Mouse (Mus musculus) stomach, embryonic 14.5 days (tissue): ENCODE measurements around the gene Lrit2. TPM values are rescaled to one million over a fixed set of nuclear protein-coding genes. Genes with fewer than 3 reads are reported as not detected.
A peak's percentile ranks its signal among the peaks of the same experiment; 100 is the strongest.

ENCODE experiments used
- ATAC-seq: fragments of 200-750 bp; cut with Nextera tagmentation; 2 replicates; pipeline ENCODE4 v1.8.0; 2017; ENCODE audit warnings: low read depth, moderate TSS enrichment; ENCODE audit not compliant: insufficient number of reproducible peaks, insufficient read depth, low FRiP score
- H3K27ac ChIP-seq: fragments of 300-500 bp; sonication (generic); 2 replicates; pipeline ENCODE4 v1.5.1; 2014; ENCODE audit warnings: mild to moderate bottlenecking, low read length, moderate library complexity, mixed read lengths
- H3K27me3 ChIP-seq: fragments of 300-500 bp; sonication (generic); 2 replicates; pipeline ENCODE4 v1.6.1; 2014; ENCODE audit warnings: low read length, control low read depth, mixed read lengths; ENCODE audit not compliant: control insufficient read depth, insufficient read depth
- H3K36me3 ChIP-seq: fragments of 300-500 bp; sonication (generic); 2 replicates; pipeline ENCODE4 v1.6.1; 2014; ENCODE audit warnings: mild to moderate bottlenecking, control low read depth, low read length, moderate library complexity, mixed read lengths; ENCODE audit not compliant: control insufficient read depth, insufficient read depth
- H3K4me1 ChIP-seq: fragments of 300-500 bp; sonication (generic); 2 replicates; pipeline ENCODE4 v1.6.1; 2014; ENCODE audit warnings: low read length, control low read depth, mixed read lengths; ENCODE audit not compliant: control insufficient read depth, insufficient read depth
- H3K4me2 ChIP-seq: fragments of 300-500 bp; sonication (generic); replicated peaks from 2 replicates; pipeline ENCODE4 v1.6.1; 2014; ENCODE audit warnings: low read depth, low read length, control low read depth
- H3K4me3 ChIP-seq: fragments of 300-500 bp; sonication (generic); 2 replicates; pipeline ENCODE4 v1.5.1; 2014; ENCODE audit warnings: low read depth, low read length, control low read depth
- H3K9ac ChIP-seq: fragments of 300-500 bp; sonication (generic); replicated peaks from 2 replicates; pipeline ENCODE4 v1.6.1; 2014; ENCODE audit warnings: low read depth, mild to moderate bottlenecking, control low read depth, low read length, moderate library complexity, mixed read lengths
- H3K9me3 ChIP-seq: fragments of 300-500 bp; sonication (generic); 2 replicates; pipeline ENCODE4 v1.6.1; 2016; ENCODE audit warnings: low read depth, low read length, control low read depth; ENCODE audit not compliant: control insufficient read depth
- WGBS: fragments of 180-500 bp; shearing (Covaris S2); extraction: QIAGEN DNeasy Blood & Tissue Kit; methylation state at CpG from one replicate; pipeline ENCODE4 v1.1.7; 2014; 5-methylcytosine and 5-hydroxymethylcytosine counted together
- polyA plus RNA-seq: library from polyadenylated mRNA; unstranded; fragments of >200 nt; fragmentation: Nextera tagmentation; extraction: Ambion mirVana; gene quantifications from 2 replicates; pipeline ENCODE4 v1.2.1, GENCODE M21; 2014

The Lrit2 gene
- not detected in 2 replicates for polyA plus RNA-seq

- no peaks in the 10 kb centered on the region for H3K9me3 ChIP-seq
- no peak within 1 kb of the TSS for H3K27ac ChIP-seq
- H3K4me3 ChIP-seq, result no peak within 1 kb of the TSS
- WGBS, result 77% methylated on average over 5 of the region's 5 CpGs
- H3K9ac ChIP-seq, result no peak within 1 kb of the TSS
- H3K27me3 ChIP-seq, result no peaks in the 10 kb centered on the region
- no peak for ATAC-seq
- no peaks in the 10 kb centered on the region for H3K36me3 ChIP-seq
- H3K4me2 ChIP-seq, result no peak within 1 kb of the TSS
- H3K4me1 ChIP-seq, result no peaks in the 10 kb centered on the region
Measured at GRCm38 (mm10) chr14:37067629-37068028, at the start of gene Lrit2. Gene Lrit2, plus strand, starts transcription at chr14:37067929.

DNA sequence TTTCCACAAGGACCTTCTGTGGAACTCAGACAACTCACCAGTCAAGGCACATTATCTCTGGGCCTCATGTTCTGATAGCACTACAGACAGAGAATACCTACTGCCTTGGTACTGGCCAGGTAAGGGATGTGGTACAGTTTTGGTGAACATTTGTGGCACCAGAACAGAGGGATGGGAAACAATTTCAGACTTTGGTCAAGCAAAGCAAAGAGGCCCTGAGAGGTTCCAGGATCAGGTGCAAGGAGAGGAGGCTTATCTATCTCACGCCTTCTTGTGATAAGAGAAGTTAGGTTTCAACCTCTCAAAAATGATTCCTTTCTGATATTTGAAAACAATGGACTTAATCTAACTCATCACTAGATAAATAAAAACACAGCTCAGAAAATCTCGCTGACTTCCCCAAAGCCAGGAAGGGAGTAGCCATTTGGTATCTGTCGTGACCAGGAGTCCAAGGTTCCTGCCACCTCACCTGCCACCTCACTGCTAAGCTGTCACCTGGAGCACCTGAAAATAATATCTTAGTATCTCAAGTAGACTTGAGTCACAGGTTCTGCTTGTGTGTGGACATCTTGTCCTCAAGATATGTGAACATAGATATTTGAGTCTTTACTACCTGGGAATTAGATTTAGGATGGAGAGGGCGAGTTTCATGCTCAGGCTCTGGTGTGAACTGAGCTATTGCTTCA is 40.3 kb upstream of the Lrit2 start:
- no peak overlapping the region for H3K4me2 ChIP-seq
- WGBS, result 63% methylated on average over 4 of the region's 4 CpGs
- no peaks in the 10 kb centered on the region for H3K4me1 ChIP-seq
- H3K4me3 ChIP-seq, result no peak overlapping the region
- H3K9me3 ChIP-seq, result no peaks in the 10 kb centered on the region
- no peak for ATAC-seq
- no peaks in the 10 kb centered on the region for H3K36me3 ChIP-seq
- no peak overlapping the region for H3K9ac ChIP-seq
- no peaks in the 10 kb centered on the region for H3K27me3 ChIP-seq
- H3K27ac ChIP-seq, result no peak overlapping the region

DNA sequence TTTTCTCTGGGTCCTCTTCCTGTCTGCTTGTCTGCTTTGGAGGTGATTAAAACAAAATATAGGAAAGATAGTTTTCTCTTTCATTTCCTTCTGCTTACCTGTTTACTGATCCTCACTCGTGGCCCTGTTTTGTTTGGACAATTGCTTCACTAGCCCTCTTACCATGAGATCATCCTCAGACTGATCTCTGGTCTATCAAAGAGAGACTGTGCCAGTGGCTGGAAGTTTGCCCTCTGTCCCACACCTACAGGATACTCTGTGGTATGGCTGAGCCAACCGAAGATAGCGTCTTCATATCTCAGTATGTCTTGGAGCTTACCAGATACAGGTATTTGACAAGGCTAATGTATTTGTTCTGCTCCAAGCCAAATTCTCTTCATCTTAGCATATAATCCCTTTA is 39.8 kb upstream of the Lrit2 start:
- Histone ChIP-seq H3K9me3 (no peaks in the 10 kb centered on the region), H3K27ac (no peak overlapping the region), H3K4me3 (no peak overlapping the region), H3K4me1 (no peaks in the 10 kb centered on the region), H3K36me3 (no peaks in the 10 kb centered on the region), H3K4me2 (no peak overlapping the region), H3K27me3 (no peaks in the 10 kb centered on the region), H3K9ac (no peak overlapping the region)
- 92% methylated on average over 3 of the region's 3 CpGs for WGBS
- no peak for ATAC-seq

- H3K4me2 ChIP-seq, result no peak overlapping the region
- no peak for ATAC-seq
- H3K4me1 ChIP-seq, result no peaks in the 10 kb centered on the region
- WGBS, result 89% methylated on average over 3 of the region's 3 CpGs
- H3K27me3 ChIP-seq, result no peaks in the 10 kb centered on the region
- no peak overlapping the region for H3K4me3 ChIP-seq
- H3K27ac ChIP-seq, result no peak overlapping the region
- no peaks in the 10 kb centered on the region for H3K36me3 ChIP-seq
- no peaks in the 10 kb centered on the region for H3K9me3 ChIP-seq
- no peak overlapping the region for H3K9ac ChIP-seq
Measured at GRCm38 (mm10) chr14:37028555-37028954, 39.2 kb upstream of the Lrit2 start.

GRCm38 (mm10) chr14:37032481-37033104 is 35.1 kb upstream of the Lrit2 start:
- H3K4me1 ChIP-seq, result no peaks in the 10 kb centered on the region
- no peak overlapping the region for H3K4me3 ChIP-seq
- ATAC-seq, result 0 out of 2 replicates have a peak, but pooled peaks have one; percentile 42
- WGBS, result 60% methylated on average over 11 of the region's 11 CpGs
- no peaks in the 10 kb centered on the region for H3K36me3 ChIP-seq
- H3K9ac ChIP-seq, result no peak overlapping the region
- H3K9me3 ChIP-seq, result no peaks in the 10 kb centered on the region
- no peaks in the 10 kb centered on the region for H3K27me3 ChIP-seq
- H3K4me2 ChIP-seq, result no peak overlapping the region
- H3K27ac ChIP-seq, result no peak overlapping the region

GRCm38 (mm10) chr14:37033241-37033640 is 34.5 kb upstream of the Lrit2 start:
- Histone ChIP-seq H3K9me3 (no peaks in the 10 kb centered on the region), H3K36me3 (no peaks in the 10 kb centered on the region), H3K4me1 (no peaks in the 10 kb centered on the region), H3K9ac (no peak overlapping the region), H3K4me2 (no peak overlapping the region), H3K4me3 (no peak overlapping the region), H3K27ac (no peak overlapping the region), H3K27me3 (no peaks in the 10 kb centered on the region)
- ATAC-seq, result no peak
- WGBS, result 17% methylated on average over 7 of the region's 7 CpGs

GRCm38 (mm10) chr14:37034432-37034831 is 33.3 kb upstream of the Lrit2 start:
- Histone ChIP-seq H3K36me3 (no peaks in the 10 kb centered on the region), H3K27ac (no peak overlapping the region), H3K9ac (no peak overlapping the region), H3K4me2 (no peak overlapping the region), H3K27me3 (no peaks in the 10 kb centered on the region), H3K4me1 (no peaks in the 10 kb centered on the region), H3K9me3 (no peaks in the 10 kb centered on the region), H3K4me3 (no peak overlapping the region)
- WGBS, result 51% methylated on average over 5 of the region's 5 CpGs
- ATAC-seq, result no peak

DNA sequence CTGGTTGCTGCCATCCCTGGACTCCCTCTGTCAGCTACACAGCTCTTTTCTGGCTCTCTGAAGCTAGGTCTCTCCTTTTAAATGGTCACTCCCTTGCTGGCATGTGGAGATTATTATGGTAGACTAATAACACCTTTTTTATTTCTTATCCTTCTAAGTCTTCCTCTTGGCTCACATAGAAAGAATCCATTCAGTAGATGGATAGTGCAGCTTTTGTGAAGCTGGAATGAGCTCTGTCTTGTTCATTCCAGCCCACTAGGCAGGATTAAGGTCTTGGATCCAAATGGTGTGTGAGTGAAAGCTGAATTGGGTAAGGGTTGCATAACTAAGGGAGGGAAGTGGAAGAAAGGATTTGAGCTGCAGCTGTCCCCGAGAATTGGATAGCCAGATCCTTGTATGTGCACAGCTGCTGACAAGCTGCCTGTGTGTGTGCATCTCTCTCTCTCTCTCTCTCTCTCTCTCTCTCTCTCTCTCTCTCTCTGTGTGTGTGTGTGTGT is 18.8 kb upstream of the Lrit2 start, which contains the start of gene Rgr:
Gene Rgr, minus strand, starts transcription at position 51 of the 497 bp plus-strand sequence.
- no peak within 1 kb of the TSS for H3K4me2 ChIP-seq
- no peak within 1 kb of the TSS for H3K9ac ChIP-seq
- H3K27me3 ChIP-seq, result no peaks in the 10 kb centered on the region
- no peak within 1 kb of the TSS for H3K4me3 ChIP-seq
- 60% methylated on average over 1 of the region's 1 CpGs for WGBS
- H3K36me3 ChIP-seq, result no peaks in the 10 kb centered on the region
- H3K27ac ChIP-seq, result no peak within 1 kb of the TSS
- no peaks in the 10 kb centered on the region for H3K9me3 ChIP-seq
- no peaks in the 10 kb centered on the region for H3K4me1 ChIP-seq
- ATAC-seq, result no peak
